Mouse (Mus musculus) CH12.LX (cell line): ENCODE data around the gene Olfr984. TPM values are rescaled to one million over a fixed set of nuclear protein-coding genes. Genes with fewer than 3 reads are reported as not detected.

Experiments used
- DNase-seq: peaks from one replicate; pipeline ENCODE4 v3.0.0-alpha.2; 2013; ENCODE audit errors: extremely low read depth
- H3K27ac ChIP-seq: 2 replicates; pipeline ENCODE4 v1.5.1; 2012; ENCODE audit warnings: low read depth, mild to moderate bottlenecking, control low read depth, moderate library complexity; ENCODE audit not compliant: insufficient read depth
- H3K27me3 ChIP-seq: replicated peaks from 2 replicates; pipeline ENCODE3; 2012; ENCODE audit warnings: inconsistent platforms
- H3K36me3 ChIP-seq, 2 experiments: replicated peaks in 1 of 2; 2 replicates each; pipeline versions ENCODE3 to v1.6.1; 2012; ENCODE audit warnings: inconsistent platforms in 1 of 2, low read length in 1 of 2, mild to moderate bottlenecking in 1 of 2, mixed read lengths in 1 of 2, moderate library complexity in 1 of 2; ENCODE audit not compliant: control insufficient read depth in 1 of 2, insufficient read depth in 1 of 2
- H3K4me1 ChIP-seq, 2 experiments: 2 replicates each; pipeline ENCODE4 v1.6.1; 2012; ENCODE audit warnings: inconsistent platforms in 1 of 2, moderate library complexity in 1 of 2; ENCODE audit not compliant: insufficient read depth in 2 of 2, control insufficient read depth in 1 of 2
- H3K4me2 ChIP-seq: 2 replicates; pipeline ENCODE4 v1.6.1; 2012; ENCODE audit warnings: low read depth, mild to moderate bottlenecking, control low read depth; ENCODE audit not compliant: poor library complexity, insufficient read depth, severe bottlenecking
- H3K4me3 ChIP-seq, 3 experiments: fragments of 150-350 bp in 1 of 3; sonication (generic) in 1 of 3; replicated peaks in 1 of 3; 2 replicates each; pipeline versions ENCODE3 to v1.5.1; 2011 to 2012; ENCODE audit warnings: low read depth in 2 of 3, low read length in 2 of 3, mild to moderate bottlenecking in 2 of 3, moderate library complexity in 2 of 3, control low read depth in 1 of 3, improper control_type of control experiment in 1 of 3, inconsistent platforms in 1 of 3, mixed read lengths in 1 of 3; ENCODE audit not compliant: poor library complexity in 1 of 3
- H3K79me2 ChIP-seq: replicated peaks from 2 replicates; pipeline ENCODE4 v1.6.1; 2012; ENCODE audit warnings: mild to moderate bottlenecking, moderate library complexity; ENCODE audit not compliant: control insufficient read depth, poor library complexity, insufficient read depth, severe bottlenecking; ENCODE audit errors: extremely low read depth
- H3K9ac ChIP-seq: 2 replicates; pipeline ENCODE4 v1.6.1; 2012; ENCODE audit warnings: low read depth, mild to moderate bottlenecking, control low read depth, moderate library complexity; ENCODE audit not compliant: insufficient read depth
- H3K9me3 ChIP-seq: replicated peaks from 2 replicates; pipeline ENCODE3; 2012; ENCODE audit warnings: low read length, inconsistent platforms, mixed read lengths
- BHLHE40 ChIP-seq: IDR thresholded peaks from 2 replicates; pipeline ENCODE4 v1.6.1; 2011; ENCODE audit warnings: mild to moderate bottlenecking, low read depth, low read length, improper control_type of control experiment
- CHD1 ChIP-seq: IDR thresholded peaks from 2 replicates; pipeline ENCODE4 v1.6.1; 2012; ENCODE audit warnings: low read depth, low read length, improper control_type of control experiment, inconsistent platforms
- CTCF ChIP-seq, 2 experiments: IDR thresholded peaks in 1 of 2; conservative IDR thresholded peaks in 1 of 2; 2 replicates each; pipeline ENCODE4 v1.5.1; 2011 to 2012; ENCODE audit warnings: low read depth in 2 of 2, low read length in 2 of 2, improper control_type of control experiment in 1 of 2, inconsistent platforms in 1 of 2, mild to moderate bottlenecking in 1 of 2, moderate library complexity in 1 of 2
- E2F4 ChIP-seq: IDR thresholded peaks from 2 replicates; pipeline ENCODE4 v1.6.1; 2011; ENCODE audit warnings: low read depth, low read length, improper control_type of control experiment; ENCODE audit not compliant: insufficient replicate concordance
- ELF1 ChIP-seq: IDR thresholded peaks from 2 replicates; pipeline ENCODE4 v1.6.1; 2014; ENCODE audit warnings: low read depth, mild to moderate bottlenecking, inconsistent platforms, low read length, improper control_type of control experiment
- EP300 ChIP-seq: IDR thresholded peaks from 2 replicates; pipeline ENCODE4 v1.6.1; 2011; ENCODE audit warnings: low read length, improper control_type of control experiment
- ETS1 ChIP-seq: conservative IDR thresholded peaks from 2 replicates; pipeline ENCODE4 v1.6.1; 2012; ENCODE audit warnings: low read depth, mild to moderate bottlenecking, inconsistent platforms, low read length, improper control_type of control experiment, moderate library complexity
- GABPA ChIP-seq: IDR thresholded peaks from 2 replicates; pipeline ENCODE4 v1.6.1; 2012; ENCODE audit warnings: low read depth, low read length, improper control_type of control experiment, inconsistent platforms; ENCODE audit not compliant: insufficient replicate concordance
- IRF4 ChIP-seq: IDR thresholded peaks from 2 replicates; pipeline ENCODE4 v1.6.1; 2014; ENCODE audit warnings: low read depth, mild to moderate bottlenecking, inconsistent platforms, low read length, improper control_type of control experiment
- JUND ChIP-seq: conservative IDR thresholded peaks from 2 replicates; pipeline ENCODE4 v1.6.1; 2011; ENCODE audit warnings: low read depth, low read length, improper control_type of control experiment
- KAT2A ChIP-seq: IDR thresholded peaks from 2 replicates; pipeline ENCODE4 v1.6.1; 2012; ENCODE audit warnings: low read length, improper control_type of control experiment, inconsistent platforms; ENCODE audit not compliant: insufficient replicate concordance
- MAFK ChIP-seq: IDR thresholded peaks from 2 replicates; pipeline ENCODE4 v1.6.1; 2011; ENCODE audit warnings: low read length, improper control_type of control experiment; ENCODE audit not compliant: insufficient replicate concordance
- MAX ChIP-seq: IDR thresholded peaks from 2 replicates; pipeline ENCODE4 v1.6.1; 2011; ENCODE audit warnings: low read length, improper control_type of control experiment
- MEF2A ChIP-seq: IDR thresholded peaks from 2 replicates; pipeline ENCODE4 v1.6.1; 2014; ENCODE audit warnings: low read depth, mild to moderate bottlenecking, inconsistent platforms, low read length, improper control_type of control experiment, borderline replicate concordance
- MXI1 ChIP-seq: IDR thresholded peaks from 2 replicates; pipeline ENCODE4 v1.6.1; 2011; ENCODE audit warnings: mild to moderate bottlenecking, low read depth, low read length, improper control_type of control experiment
- MYC ChIP-seq: IDR thresholded peaks from 2 replicates; pipeline ENCODE4 v1.6.1; 2011; ENCODE audit warnings: low read depth, mild to moderate bottlenecking, improper control_type of control experiment, low read length
- NRF1 ChIP-seq: IDR thresholded peaks from 2 replicates; pipeline ENCODE4 v1.6.1; 2014; ENCODE audit warnings: low read depth, mild to moderate bottlenecking, inconsistent platforms, low read length, improper control_type of control experiment, moderate library complexity
- PAX5 ChIP-seq: IDR thresholded peaks from 2 replicates; pipeline ENCODE4 v1.6.1; 2012; ENCODE audit warnings: low read length, inconsistent platforms, mixed read lengths
- POLR2AphosphoS2 ChIP-seq: IDR thresholded peaks from 2 replicates; pipeline ENCODE4 v1.6.1; 2011; ENCODE audit warnings: low read depth, low read length, improper control_type of control experiment
- SMC3 ChIP-seq: IDR thresholded peaks from 2 replicates; pipeline ENCODE4 v1.6.1; 2011; ENCODE audit warnings: low read depth, low read length, improper control_type of control experiment
- TBP ChIP-seq: conservative IDR thresholded peaks from 2 replicates; pipeline ENCODE4 v1.6.1; 2011; ENCODE audit warnings: low read depth, low read length, improper control_type of control experiment
- TCF12 ChIP-seq: IDR thresholded peaks from 2 replicates; pipeline ENCODE4 v1.6.1; 2014; ENCODE audit warnings: low read depth, mild to moderate bottlenecking, inconsistent platforms, low read length, improper control_type of control experiment
- UBTF ChIP-seq: IDR thresholded peaks from 2 replicates; pipeline ENCODE4 v1.6.1; 2012; ENCODE audit warnings: low read depth, mild to moderate bottlenecking, inconsistent platforms, low read length, improper control_type of control experiment, moderate library complexity
- ZC3H11A ChIP-seq: IDR thresholded peaks from 2 replicates; pipeline ENCODE4 v1.6.1; 2012; ENCODE audit warnings: low read depth, mild to moderate bottlenecking, inconsistent platforms, low read length, improper control_type of control experiment
- ZNF384 ChIP-seq: IDR thresholded peaks from 2 replicates; pipeline ENCODE4 v1.6.1; 2012; ENCODE audit warnings: low read depth, low read length, improper control_type of control experiment, inconsistent platforms
- dilution Hi-C: fragments of 300-500 bp; cut with MboI; formaldehyde crosslinking; loops from 2 replicates; pipeline ENCODE4 v1.14.3; 2020; ENCODE audit warnings: low sequenced_read_pairs; ENCODE audit not compliant: extremely low pct_unique_long_range_greater_than_20kb, extremely low pct_ligation_motif_present
- in situ Hi-C: fragments of 300-500 bp; cut with MboI; formaldehyde crosslinking; loops from 3 replicates; pipeline ENCODE4 v1.14.3; 2019; ENCODE audit warnings: low sequenced_read_pairs, low pct_ligation_motif_present, low pct_unique_long_range_greater_than_20kb, mixed read lengths
- polyA plus RNA-seq: library from polyadenylated mRNA; unstranded; fragments of >175 nt; gene quantifications from 2 replicates; pipeline ENCODE4 v1.2.1, GENCODE M21; 2012; ENCODE audit warnings: low read depth; ENCODE audit not compliant: insufficient read length
- total RNA-seq, 2 experiments: library from RNA; depleted of rRNA; stranded (reverse); fragments of 300-350 nt in 1 of 2; fragments of >200 nt in 1 of 2; gene quantifications; 2 replicates each; pipeline ENCODE4 v1.2.3; 2012 to 2014

Gene Olfr984
- total and polyA plus RNA-seq, 3 experiments: not detected

DNA sequence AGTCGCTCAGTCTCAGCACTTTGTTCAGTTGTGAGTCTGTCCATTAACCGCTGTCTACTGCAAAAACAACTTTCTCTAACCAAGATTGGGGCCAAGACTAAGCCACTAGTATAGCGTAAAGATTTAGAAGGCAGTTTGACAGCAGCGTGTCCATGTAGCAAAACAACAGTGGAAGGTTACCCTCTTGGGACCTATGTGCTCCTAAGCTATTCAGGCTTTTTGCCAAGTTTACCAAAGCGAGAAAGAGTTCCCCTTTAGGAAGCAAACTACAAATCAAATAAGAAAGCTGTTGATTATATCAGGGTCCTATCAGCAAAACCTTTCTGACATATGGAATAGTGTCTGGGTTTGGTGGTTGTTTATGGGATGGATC is 3.3 kb upstream of the Olfr984 start:
- TF ChIP-seq SMC3: no peak
- TF ChIP-seq PAX5: no peak
- no peak for TF ChIP-seq KAT2A
- TF ChIP-seq E2F4: no peak
- no peak for TF ChIP-seq BHLHE40
- TF ChIP-seq MEF2A: no peak
- no peak for TF ChIP-seq MAFK
- no peak for TF ChIP-seq MXI1
- no peak for TF ChIP-seq MAX
- peaks cover 3 to 8% of the 10 kb centered on the region in 2 experiments; a peak in 3 of 4 replicates for H3K4me1 ChIP-seq
- H3K4me3 ChIP-seq: no peak overlapping the region
- in situ Hi-C loops (no loop called here), dilution Hi-C loops (no loop called here)
- peak overlapping the region; percentile 8; the same call in 1 of the 2 replicates for H3K4me2 ChIP-seq
- no peaks in the 10 kb centered on the region for H3K9me3 ChIP-seq
- no peak overlapping the region for H3K9ac ChIP-seq
- no peak for DNase-seq
- H3K36me3 ChIP-seq: no peaks in the 10 kb centered on the region
- no peak overlapping the region for H3K27ac ChIP-seq
- H3K79me2 ChIP-seq: no peaks in the 10 kb centered on the region
- no peaks in the 10 kb centered on the region for H3K27me3 ChIP-seq

DNA sequence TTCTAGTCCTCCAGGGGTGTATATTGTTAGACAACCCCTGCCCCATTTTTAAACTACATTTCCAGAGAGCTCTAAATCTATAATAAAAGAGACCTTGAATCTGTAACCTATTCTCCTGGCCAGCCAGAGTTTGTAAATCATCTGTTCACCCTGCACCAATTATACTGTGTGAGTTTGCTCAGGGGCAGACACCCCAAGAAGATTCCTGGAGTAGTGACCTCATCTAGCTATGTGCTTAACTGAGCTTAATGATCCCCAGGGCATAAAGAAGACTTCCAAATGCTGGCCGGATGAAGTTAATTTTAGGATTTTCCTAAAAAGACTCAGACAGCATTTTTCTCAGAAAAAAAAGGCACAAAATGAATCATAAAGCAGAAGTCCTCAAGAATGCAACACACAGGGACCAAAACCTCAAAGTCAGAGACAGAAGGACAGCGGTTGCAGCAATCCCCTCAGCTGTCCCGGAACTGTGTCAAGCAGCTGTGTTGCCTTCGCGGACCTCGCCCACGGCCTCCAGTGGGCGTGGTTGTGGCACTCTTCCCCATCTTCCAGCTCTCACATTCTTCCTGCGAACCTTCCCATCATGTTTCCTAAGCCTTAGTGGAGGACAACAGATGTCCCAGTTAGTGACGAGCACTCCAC is 2.8 kb upstream of the Olfr984 start:
- Histone ChIP-seq H3K27me3 (no peaks in the 10 kb centered on the region), H3K79me2 (no peaks in the 10 kb centered on the region), H3K36me3 (no peaks in the 10 kb centered on the region), H3K4me3 (no peak overlapping the region), H3K4me1 (peaks cover 3 to 8% of the 10 kb centered on the region in 2 experiments; a peak in 3 of 4 replicates), H3K4me2 (peak overlapping the region; percentile 8; the same call in 1 of the 2 replicates), H3K9ac (no peak overlapping the region), H3K9me3 (no peaks in the 10 kb centered on the region), H3K27ac (no peak overlapping the region)
- in situ Hi-C loops (no loop called here), dilution Hi-C loops (no loop called here)
- DNase-seq: peak; percentile 27
- TF ChIP-seq PAX5: no peak
- TF ChIP-seq CHD1: no peak
- 0 out of 2 replicates have a peak, but pooled peaks have one; percentile 36 for TF ChIP-seq TCF12
- no peak for TF ChIP-seq POLR2AphosphoS2
- peak; percentile 73 for TF ChIP-seq ZNF384
- TF ChIP-seq TBP: no peak
- no peak for TF ChIP-seq MYC
- no peak for TF ChIP-seq MXI1
- TF ChIP-seq KAT2A: no peak
- TF ChIP-seq CTCF (conservative IDR thresholded peaks at IDR 0.05 in 1 of 2, IDR thresholded peaks at IDR 0.05 in 1 of 2; ENCODE audit: low read depth in 2 of 2, low read length in 2 of 2): no peak
- TF ChIP-seq BHLHE40: no peak
- TF ChIP-seq IRF4: peak; percentile 41; the same call in 1 of the 2 replicates
- peak; percentile 55 for TF ChIP-seq EP300
- no peak for TF ChIP-seq MAFK
- TF ChIP-seq ZC3H11A: no peak
- TF ChIP-seq JUND: no peak
- no peak for TF ChIP-seq MAX
- no peak for TF ChIP-seq GABPA
- no peak for TF ChIP-seq NRF1
- peak; percentile 53 for TF ChIP-seq ETS1
- no peak for TF ChIP-seq UBTF
- TF ChIP-seq ELF1: 0 out of 2 replicates have a peak, but pooled peaks have one; percentile 20
